Mouse (Mus musculus) kidney, embryonic 16.5 days (tissue): ENCODE data around the gene Tmigd3. TPM values are rescaled to one million over a fixed set of nuclear protein-coding genes. Genes with fewer than 3 reads are reported as not detected.

Source experiments
- ATAC-seq: fragments of 200-750 bp; cut with Nextera tagmentation; 2 replicates; pipeline ENCODE4 v1.8.0; 2017; ENCODE audit warnings: moderate TSS enrichment; ENCODE audit not compliant: low FRiP score, low TSS enrichment
- H3K27ac ChIP-seq: fragments of 300-500 bp; sonication (generic); 2 replicates; pipeline ENCODE4 v1.5.1; 2014; ENCODE audit warnings: low read length
- H3K27me3 ChIP-seq: fragments of 300-500 bp; sonication (generic); 2 replicates; pipeline ENCODE4 v1.6.1; 2014; ENCODE audit warnings: low read length, control low read depth, mixed read lengths; ENCODE audit not compliant: insufficient read depth
- H3K36me3 ChIP-seq: fragments of 300-500 bp; sonication (generic); 2 replicates; pipeline ENCODE4 v1.6.1; 2014; ENCODE audit warnings: low read length, control low read depth, mixed read lengths; ENCODE audit not compliant: insufficient read depth
- H3K4me1 ChIP-seq: fragments of 300-500 bp; sonication (generic); 2 replicates; pipeline ENCODE4 v1.6.1; 2014; ENCODE audit warnings: low read length, control low read depth, mixed read lengths; ENCODE audit not compliant: insufficient read depth
- H3K4me2 ChIP-seq: fragments of 300-500 bp; sonication (generic); replicated peaks from 2 replicates; pipeline ENCODE4 v1.6.1; 2014; ENCODE audit warnings: low read depth, low read length
- H3K4me3 ChIP-seq: fragments of 300-500 bp; sonication (generic); 2 replicates; pipeline ENCODE4 v1.5.1; 2014; ENCODE audit warnings: mild to moderate bottlenecking, low read length
- H3K9ac ChIP-seq: fragments of 300-500 bp; sonication (generic); replicated peaks from 2 replicates; pipeline ENCODE4 v1.6.1; 2014; ENCODE audit warnings: low read length
- H3K9me3 ChIP-seq: fragments of 300-500 bp; sonication (generic); 2 replicates; pipeline ENCODE4 v1.6.1; 2016; ENCODE audit warnings: low read length, control low read depth
- WGBS: fragments of 180-500 bp; shearing (Covaris S2); extraction: QIAGEN DNeasy Blood & Tissue Kit; methylation state at CpG from one replicate; pipeline ENCODE4 v1.1.7; 2014; 5-methylcytosine and 5-hydroxymethylcytosine counted together
- polyA plus RNA-seq: library from polyadenylated mRNA; unstranded; fragments of >200 nt; fragmentation: Nextera tagmentation; extraction: Ambion mirVana; gene quantifications from 2 replicates; pipeline ENCODE4 v1.2.1, GENCODE M21; 2015

Gene Tmigd3
- polyA plus RNA-seq, 1 experiment from 2014 or later, result not detected

DNA sequence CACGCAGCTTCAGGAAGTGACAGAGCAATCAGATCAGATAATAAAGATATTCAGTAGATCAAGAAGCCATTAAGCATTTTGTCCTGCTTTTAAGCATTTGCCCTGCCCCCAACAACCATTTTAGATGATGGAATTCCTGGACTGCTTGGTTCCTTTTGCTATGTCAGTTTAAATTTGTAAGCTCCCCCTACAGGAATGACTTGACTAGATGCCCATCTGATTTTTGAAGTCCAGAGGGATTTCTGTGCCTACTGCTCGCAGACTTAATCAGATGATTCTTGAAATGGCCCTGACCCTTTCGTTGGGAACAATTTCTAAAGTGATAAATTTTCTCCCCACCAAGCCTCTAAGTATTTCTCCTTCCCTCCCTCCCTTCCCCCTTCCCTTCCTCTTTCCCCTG lies 1.9 kb downstream of the Tmigd3 start:
- H3K9me3 ChIP-seq, result no peaks in the 10 kb centered on the region
- peaks cover 16% of the 10 kb centered on the region; the same call in 1 of the 2 replicates for H3K4me1 ChIP-seq
- H3K36me3 ChIP-seq, result no peaks in the 10 kb centered on the region
- no peak overlapping the region for H3K4me2 ChIP-seq
- no peaks in the 10 kb centered on the region for H3K27me3 ChIP-seq
- H3K9ac ChIP-seq, result no peak overlapping the region
- 35% methylated on average over 3 of the region's 3 CpGs for WGBS
- no peak overlapping the region for H3K4me3 ChIP-seq
- no peak for ATAC-seq
- H3K27ac ChIP-seq, result peak overlapping the region; percentile 65

DNA sequence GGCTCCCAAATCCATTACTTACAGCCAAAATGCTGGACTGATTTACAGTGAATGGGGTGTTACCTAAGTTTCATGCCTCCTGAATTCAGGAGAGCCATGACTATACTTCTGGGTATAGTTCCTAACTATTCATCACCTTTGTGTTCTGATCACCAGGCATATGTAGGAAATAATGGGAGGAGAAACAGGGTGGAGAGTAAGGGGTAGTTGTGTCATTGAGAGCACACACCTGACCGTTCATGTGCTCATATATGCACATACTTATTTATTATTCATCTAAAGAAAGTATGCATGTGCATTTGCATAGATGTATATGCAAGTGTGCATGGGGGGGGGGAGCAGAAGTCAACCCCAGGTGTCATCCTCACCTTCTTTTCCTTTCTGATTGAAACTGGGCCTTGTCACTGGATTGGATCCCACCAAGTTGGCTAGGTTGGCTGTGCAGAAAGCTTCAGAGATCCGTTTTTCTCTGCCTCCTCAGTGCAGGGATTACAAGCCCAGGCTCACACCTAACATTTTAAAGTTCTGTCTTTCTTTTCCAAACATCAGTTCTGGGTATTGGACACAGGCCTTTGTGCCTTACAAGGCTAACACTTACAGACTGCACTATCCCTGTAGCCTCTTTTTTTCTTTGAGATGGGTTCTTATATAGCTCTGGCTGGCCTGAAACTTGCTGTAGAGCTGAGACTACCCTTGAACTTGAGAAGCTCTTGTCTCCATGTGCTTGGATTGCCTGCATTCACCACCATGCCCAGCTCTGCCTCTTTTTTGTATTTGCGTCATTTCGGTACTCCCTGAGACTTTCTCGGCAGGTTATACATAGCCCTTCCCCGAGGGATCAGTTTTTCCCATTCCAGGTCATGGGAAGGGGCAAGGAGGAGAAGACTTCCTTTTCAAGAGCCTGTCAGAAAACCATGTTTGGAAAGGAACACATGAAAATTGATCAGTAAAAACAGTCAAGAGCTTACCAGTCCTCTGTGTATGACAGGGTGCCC lies 3.0 kb downstream of the Tmigd3 start:
- no peaks in the 10 kb centered on the region for H3K27me3 ChIP-seq
- 76% methylated on average over 6 of the region's 6 CpGs for whole genome bisulfite sequencing
- ATAC-seq, result no peak
- H3K4me3 ChIP-seq, result no peak overlapping the region
- H3K4me2 ChIP-seq, result no peak overlapping the region
- H3K4me1 ChIP-seq, result 0 out of 2 replicates have a peak, but pooled peaks cover 9% of the 10 kb centered on the region
- H3K9ac ChIP-seq, result no peak overlapping the region
- H3K9me3 ChIP-seq, result no peaks in the 10 kb centered on the region
- no peaks in the 10 kb centered on the region for H3K36me3 ChIP-seq
- H3K27ac ChIP-seq, result no peak overlapping the region

DNA sequence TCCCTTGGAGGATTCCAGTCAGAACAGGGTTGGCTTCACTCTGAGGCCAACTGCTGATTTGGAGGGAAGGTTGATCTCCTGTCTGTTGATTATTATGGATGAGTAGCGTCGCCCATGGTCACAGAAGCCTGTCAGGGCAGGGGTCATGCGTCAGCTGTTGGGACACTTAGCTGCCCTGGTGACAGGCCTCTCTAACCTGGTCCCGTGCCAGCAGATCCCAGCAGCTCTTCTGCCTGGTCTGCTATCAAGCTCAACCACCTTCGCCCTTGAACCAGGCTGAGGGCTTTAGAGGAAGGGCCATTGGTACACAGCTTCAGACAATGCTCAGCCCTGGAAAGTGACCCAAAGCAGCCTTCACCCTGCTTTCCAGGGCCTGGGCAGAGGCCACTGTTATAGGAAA lies 5.3 kb downstream of the Tmigd3 start:
- whole genome bisulfite sequencing, result 66% methylated on average over 5 of the region's 5 CpGs
- no peaks in the 10 kb centered on the region for H3K36me3 ChIP-seq
- no peak overlapping the region for H3K4me2 ChIP-seq

GRCm38 (mm10) chr3:105877252-105877803 lies 6.6 kb downstream of the Tmigd3 start:
- no peak overlapping the region for H3K27ac ChIP-seq
- H3K9ac ChIP-seq, result no peak overlapping the region
- no peak for ATAC-seq
- 0 out of 2 replicates have a peak, but pooled peaks cover 5% of the 10 kb centered on the region for H3K4me1 ChIP-seq
- H3K4me3 ChIP-seq, result no peak overlapping the region
- H3K36me3 ChIP-seq, result no peaks in the 10 kb centered on the region
- no peaks in the 10 kb centered on the region for H3K27me3 ChIP-seq
- no peaks in the 10 kb centered on the region for H3K9me3 ChIP-seq
- 85% methylated on average over 6 of the region's 6 CpGs for WGBS
- no peak overlapping the region for H3K4me2 ChIP-seq

More for the DNA sequence above, 5.3 kb downstream of the Tmigd3 start:
- 0 out of 2 replicates have a peak, but pooled peaks cover 9% of the 10 kb centered on the region for H3K4me1 ChIP-seq
- no peaks in the 10 kb centered on the region for H3K9me3 ChIP-seq
- no peak overlapping the region for H3K4me3 ChIP-seq
- H3K27ac ChIP-seq, result no peak overlapping the region
- no peaks in the 10 kb centered on the region for H3K27me3 ChIP-seq
- ATAC-seq, result no peak
- H3K9ac ChIP-seq, result no peak overlapping the region

DNA sequence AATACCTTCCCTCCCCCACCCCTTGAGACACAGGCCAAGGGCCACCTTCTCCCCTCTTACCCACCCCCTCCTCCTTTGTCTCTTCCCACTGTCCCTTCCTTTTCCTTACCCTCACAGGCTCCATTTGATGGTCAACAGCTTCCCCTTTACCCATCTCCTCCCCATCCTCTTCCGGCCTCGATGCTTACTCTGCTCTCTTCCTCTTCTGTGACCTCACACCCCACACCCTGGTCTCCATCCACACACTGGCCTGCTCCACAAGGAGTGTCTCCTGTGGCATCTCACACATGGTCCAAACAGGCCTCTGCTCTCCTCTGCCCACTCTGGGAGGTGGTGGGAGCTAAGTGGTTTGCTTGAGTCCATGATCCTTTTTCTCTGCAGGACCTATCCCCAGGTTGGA lies 7.2 kb downstream of the Tmigd3 start:
- H3K4me3 ChIP-seq, result no peak overlapping the region
- no peak overlapping the region for H3K27ac ChIP-seq
- no peaks in the 10 kb centered on the region for H3K36me3 ChIP-seq
- no peak overlapping the region for H3K9ac ChIP-seq
- no peak for ATAC-seq
- no peaks in the 10 kb centered on the region for H3K27me3 ChIP-seq
- WGBS, result 90% methylated on average over 2 of the region's 2 CpGs
- no peak overlapping the region for H3K4me2 ChIP-seq
- no peaks in the 10 kb centered on the region for H3K9me3 ChIP-seq
- H3K4me1 ChIP-seq, result no peaks in the 10 kb centered on the region

DNA sequence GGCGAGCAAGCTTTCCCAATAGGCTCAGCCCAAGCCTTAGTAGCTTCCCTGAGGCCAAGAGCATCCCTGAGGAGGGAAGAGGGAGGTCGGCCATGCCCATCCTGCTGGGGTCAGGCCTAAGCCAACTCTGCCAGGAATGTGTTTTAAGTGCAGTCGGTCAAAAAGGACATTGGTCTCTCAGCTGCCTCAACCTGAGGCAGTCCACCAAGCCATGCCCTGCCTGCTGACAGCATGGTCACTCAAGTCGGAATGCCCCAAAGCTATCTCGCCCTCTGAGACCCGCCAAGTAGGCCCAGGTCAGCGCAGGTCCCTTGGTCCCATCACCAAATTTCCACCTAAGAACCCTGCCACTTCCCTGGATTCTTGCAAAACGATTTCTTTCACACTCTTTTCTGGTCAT lies 8.0 kb downstream of the Tmigd3 start:
- H3K9me3 ChIP-seq, result no peaks in the 10 kb centered on the region
- 88% methylated on average over 8 of the region's 8 CpGs for WGBS
- ATAC-seq, result no peak
- no peak overlapping the region for H3K27ac ChIP-seq
- H3K4me1 ChIP-seq, result no peaks in the 10 kb centered on the region
- no peak overlapping the region for H3K4me2 ChIP-seq
- H3K27me3 ChIP-seq, result no peaks in the 10 kb centered on the region
- no peak overlapping the region for H3K4me3 ChIP-seq
- no peaks in the 10 kb centered on the region for H3K36me3 ChIP-seq
- no peak overlapping the region for H3K9ac ChIP-seq

- Histone ChIP-seq H3K36me3 (no peaks in the 10 kb centered on the region), H3K27me3 (no peaks in the 10 kb centered on the region), H3K4me2 (no peak overlapping the region), H3K9ac (no peak overlapping the region), H3K4me1 (no peaks in the 10 kb centered on the region), H3K4me3 (no peak overlapping the region), H3K27ac (no peak overlapping the region), H3K9me3 (no peaks in the 10 kb centered on the region)
- 35% methylated on average over 3 of the region's 3 CpGs for WGBS
- ATAC-seq, result no peak
Observed at GRCm38 (mm10) chr3:105880419-105880818, 9.7 kb downstream of the Tmigd3 start.

DNA sequence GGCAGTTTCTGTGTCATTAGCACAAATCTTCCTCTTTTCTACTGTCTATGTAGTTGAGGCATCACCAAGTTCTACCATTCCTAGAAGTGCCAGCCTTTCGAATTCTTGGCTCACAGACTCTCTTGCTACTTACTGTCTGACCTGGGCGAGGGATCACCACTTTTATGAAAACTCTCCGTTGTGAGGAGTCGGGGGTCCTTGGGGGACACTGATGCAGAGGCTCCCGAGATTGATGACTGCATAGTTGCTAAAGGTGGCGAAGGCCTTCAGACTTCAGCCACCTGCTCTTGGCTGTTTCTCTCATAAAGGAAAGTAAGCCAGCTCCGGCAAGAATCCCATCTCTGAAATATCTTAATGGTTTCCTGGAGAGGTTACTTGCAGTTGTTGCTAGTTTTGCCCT lies 11.4 kb downstream of the Tmigd3 start:
- WGBS, result 90% methylated on average over 7 of the region's 7 CpGs
- ATAC-seq, result no peak
- no peaks in the 10 kb centered on the region for H3K36me3 ChIP-seq
- no peak overlapping the region for H3K4me2 ChIP-seq
- no peaks in the 10 kb centered on the region for H3K9me3 ChIP-seq
- H3K27ac ChIP-seq, result no peak overlapping the region
- H3K27me3 ChIP-seq, result no peaks in the 10 kb centered on the region
- H3K4me1 ChIP-seq, result no peaks in the 10 kb centered on the region
- no peak overlapping the region for H3K4me3 ChIP-seq
- H3K9ac ChIP-seq, result no peak overlapping the region

DNA sequence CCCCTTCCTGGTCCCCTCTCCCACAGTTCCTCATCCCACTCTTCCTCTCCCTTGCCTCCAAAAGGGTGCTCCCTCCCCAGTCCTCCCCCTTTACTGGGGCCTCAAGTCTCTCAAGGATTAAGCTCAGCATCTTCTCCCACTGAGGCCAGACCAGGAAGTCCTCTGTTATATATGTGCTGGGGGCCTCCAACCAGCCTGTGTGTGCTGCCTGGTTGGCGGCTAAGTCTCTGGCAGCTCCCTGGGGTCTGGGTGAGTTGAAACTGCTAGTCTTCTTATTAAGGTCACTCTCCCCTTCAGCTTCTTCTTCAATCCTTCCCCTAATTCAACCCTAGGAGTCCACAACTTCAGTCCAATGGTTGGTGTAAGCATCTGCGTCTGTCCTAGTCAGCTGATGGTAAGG lies 12.4 kb downstream of the Tmigd3 start:
- 85% methylated on average over 2 of the region's 2 CpGs for WGBS

DNA sequence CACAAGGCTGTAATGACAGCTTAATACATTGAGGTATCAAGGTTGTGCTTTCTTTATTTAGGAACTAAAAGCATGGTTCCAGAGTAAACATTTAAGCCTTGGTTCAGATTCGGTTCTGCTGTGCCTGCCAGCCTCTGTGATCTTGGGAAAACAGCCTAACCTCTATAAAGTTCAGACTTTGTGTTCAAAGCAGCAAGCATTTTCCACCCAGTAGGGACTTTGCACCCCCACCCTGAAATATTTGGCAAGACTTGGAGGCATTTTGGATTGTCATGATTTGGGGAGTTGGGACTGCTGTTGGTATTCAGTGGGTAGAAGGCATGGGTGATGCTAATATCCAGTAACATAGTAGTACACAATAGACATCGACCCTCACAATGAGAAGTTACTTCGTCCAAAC lies 18.3 kb downstream of the Tmigd3 start:
- WGBS, result 77% methylated on average over 3 of the region's 3 CpGs

More for the DNA sequence above, 12.4 kb downstream of the Tmigd3 start:
- Histone ChIP-seq H3K4me3 (no peak overlapping the region), H3K27ac (no peak overlapping the region), H3K27me3 (no peaks in the 10 kb centered on the region), H3K36me3 (no peaks in the 10 kb centered on the region), H3K9me3 (no peaks in the 10 kb centered on the region), H3K4me1 (no peaks in the 10 kb centered on the region), H3K9ac (no peak overlapping the region), H3K4me2 (no peak overlapping the region)
- no peak for ATAC-seq

More for the DNA sequence above, 18.3 kb downstream of the Tmigd3 start:
- H3K27ac ChIP-seq, result no peak overlapping the region
- no peak overlapping the region for H3K4me3 ChIP-seq
- H3K4me1 ChIP-seq, result peaks cover 26% of the 10 kb centered on the region
- ATAC-seq, result no peak
- no peaks in the 10 kb centered on the region for H3K36me3 ChIP-seq
- no peak overlapping the region for H3K4me2 ChIP-seq
- H3K9me3 ChIP-seq, result no peaks in the 10 kb centered on the region
- no peaks in the 10 kb centered on the region for H3K27me3 ChIP-seq
- no peak overlapping the region for H3K9ac ChIP-seq
